Mouse (Mus musculus): ENCODE measurements around the gene Tcta. TPM values are rescaled to one million over a fixed set of nuclear protein-coding genes. Genes with fewer than 3 reads are reported as not detected.
"Not testable (repeated sequence)": the region's sequence is repeated elsewhere in the genome, so short reads cannot be mapped to it uniquely, and the experiment has no call there.

Gene Tcta
- polyA plus RNA-seq, 1 experiment from 2014 or later: 62.2 TPM

- H3K4me3 ChIP-seq: no peak overlapping the region
- H3K4me1 ChIP-seq (replicated peaks): no peaks in the 10 kb centered on the region
- H3K9me3 ChIP-seq: no peaks in the 10 kb centered on the region
- H3K4me2 ChIP-seq: no peak overlapping the region
- ATAC-seq (ENCODE audit: low read depth): no peak
- no peak overlapping the region for H3K27ac ChIP-seq (replicated peaks)
- H3K9ac ChIP-seq: no peak overlapping the region
- H3K36me3 ChIP-seq: no peaks in the 10 kb centered on the region
- WGBS: 55% methylated on average over 8 of the region's 8 CpGs
- no peaks in the 10 kb centered on the region for H3K27me3 ChIP-seq
Measured at GRCm38 (mm10) chr9:108280071-108280828, 25.7 kb downstream of the Tcta start.

GRCm38 (mm10) chr9:108278697-108279450 lies 27.1 kb downstream of the Tcta start:
- WGBS: 70% methylated on average over 10 of the region's 10 CpGs
- Histone ChIP-seq H3K27ac (replicated peaks) (no peak overlapping the region), H3K27me3 (no peaks in the 10 kb centered on the region), H3K4me2 (no peak overlapping the region), H3K36me3 (no peaks in the 10 kb centered on the region), H3K9ac (no peak overlapping the region), H3K4me1 (replicated peaks) (no peaks in the 10 kb centered on the region), H3K4me3 (no peak overlapping the region), H3K9me3 (no peaks in the 10 kb centered on the region)
- no peak for ATAC-seq (ENCODE audit: low read depth)

- WGBS: 76% methylated on average over 6 of the region's 6 CpGs
- Histone ChIP-seq H3K27me3 (no peaks in the 10 kb centered on the region), H3K27ac (replicated peaks) (no peak overlapping the region), H3K4me3 (no peak overlapping the region), H3K36me3 (no peaks in the 10 kb centered on the region), H3K9me3 (no peaks in the 10 kb centered on the region), H3K9ac (no peak overlapping the region), H3K4me2 (no peak overlapping the region), H3K4me1 (replicated peaks) (no peaks in the 10 kb centered on the region)
- no peak for ATAC-seq (ENCODE audit: low read depth)
Measured at GRCm38 (mm10) chr9:108275331-108275659, 30.7 kb downstream of the Tcta start.

GRCm38 (mm10) chr9:108274476-108275330 lies 31.3 kb downstream of the Tcta start:
- no peaks in the 10 kb centered on the region for H3K4me1 ChIP-seq (replicated peaks)
- H3K9ac ChIP-seq: no peak overlapping the region
- H3K27ac ChIP-seq (replicated peaks): no peak overlapping the region
- no peak overlapping the region for H3K4me2 ChIP-seq
- H3K27me3 ChIP-seq: no peaks in the 10 kb centered on the region
- H3K36me3 ChIP-seq: no peaks in the 10 kb centered on the region
- no peak for ATAC-seq (ENCODE audit: low read depth)
- H3K9me3 ChIP-seq: no peaks in the 10 kb centered on the region
- 79% methylated on average over 5 of the region's 5 CpGs for WGBS
- no peak overlapping the region for H3K4me3 ChIP-seq

GRCm38 (mm10) chr9:108273485-108273884 lies 32.5 kb downstream of the Tcta start:
- H3K27ac ChIP-seq (replicated peaks): no peak overlapping the region
- no peak overlapping the region for H3K4me3 ChIP-seq
- no peaks in the 10 kb centered on the region for H3K4me1 ChIP-seq (replicated peaks)
- WGBS: 74% methylated on average over 4 of the region's 4 CpGs
- no peak overlapping the region for H3K4me2 ChIP-seq
- H3K36me3 ChIP-seq: no peaks in the 10 kb centered on the region
- ATAC-seq (ENCODE audit: low read depth): no peak
- no peaks in the 10 kb centered on the region for H3K9me3 ChIP-seq
- no peaks in the 10 kb centered on the region for H3K27me3 ChIP-seq
- H3K9ac ChIP-seq: no peak overlapping the region

GRCm38 (mm10) chr9:108272691-108273090 lies 33.3 kb downstream of the Tcta start:
- Histone ChIP-seq H3K9ac (no peak overlapping the region), H3K9me3 (no peaks in the 10 kb centered on the region), H3K36me3 (no peaks in the 10 kb centered on the region), H3K27ac (replicated peaks) (no peak overlapping the region), H3K4me2 (no peak overlapping the region), H3K4me1 (replicated peaks) (no peaks in the 10 kb centered on the region), H3K27me3 (no peaks in the 10 kb centered on the region), H3K4me3 (no peak overlapping the region)
- no peak for ATAC-seq (ENCODE audit: low read depth)
- WGBS: 80% methylated on average over 5 of the region's 5 CpGs

GRCm38 (mm10) chr9:108271941-108272340 lies 34.0 kb downstream of the Tcta start:
- no peak for ATAC-seq (ENCODE audit: low read depth)

GRCm38 (mm10) chr9:108268701-108269100 lies 37.3 kb downstream of the Tcta start:
- WGBS: 86% methylated on average over 6 of the region's 7 CpGs
- H3K27me3 ChIP-seq; H3K4me3 ChIP-seq; H3K27ac ChIP-seq (replicated peaks); H3K36me3 ChIP-seq; H3K9me3 ChIP-seq; ATAC-seq (ENCODE audit: low read depth); H3K4me2 ChIP-seq; H3K9ac ChIP-seq; H3K4me1 ChIP-seq (replicated peaks): not testable (repeated sequence)

More at GRCm38 (mm10) chr9:108271941-108272340, 34.0 kb downstream of the Tcta start:
- 51% methylated on average over 2 of the region's 2 CpGs for WGBS
- no peaks in the 10 kb centered on the region for H3K36me3 ChIP-seq
- H3K4me1 ChIP-seq (replicated peaks): no peaks in the 10 kb centered on the region
- no peaks in the 10 kb centered on the region for H3K27me3 ChIP-seq
- H3K4me3 ChIP-seq: no peak overlapping the region
- no peak overlapping the region for H3K4me2 ChIP-seq
- H3K9ac ChIP-seq: no peak overlapping the region
- H3K27ac ChIP-seq (replicated peaks): no peak overlapping the region
- no peaks in the 10 kb centered on the region for H3K9me3 ChIP-seq

- Histone ChIP-seq H3K27me3 (no peaks in the 10 kb centered on the region), H3K4me2 (no peak overlapping the region), H3K36me3 (no peaks in the 10 kb centered on the region), H3K4me3 (no peak overlapping the region), H3K27ac (replicated peaks) (no peak overlapping the region), H3K9me3 (no peaks in the 10 kb centered on the region), H3K4me1 (replicated peaks) (peaks cover 10% of the 10 kb centered on the region), H3K9ac (no peak overlapping the region)
- WGBS: 80% methylated on average over 7 of the region's 7 CpGs
- ATAC-seq (ENCODE audit: low read depth): no peak
Measured at GRCm38 (mm10) chr9:108267691-108268090, 38.3 kb downstream of the Tcta start.

GRCm38 (mm10) chr9:108266261-108266935 lies 39.6 kb downstream of the Tcta start:
- WGBS: 72% methylated on average over 10 of the region's 10 CpGs
- Histone ChIP-seq H3K27me3 (no peaks in the 10 kb centered on the region), H3K36me3 (no peaks in the 10 kb centered on the region), H3K4me1 (replicated peaks) (peaks cover 22% of the 10 kb centered on the region), H3K27ac (replicated peaks) (no peak overlapping the region), H3K9me3 (no peaks in the 10 kb centered on the region), H3K4me3 (no peak overlapping the region), H3K9ac (no peak overlapping the region), H3K4me2 (no peak overlapping the region)
- no peak for ATAC-seq (ENCODE audit: low read depth)

- WGBS: 11% methylated on average over 10 of the region's 10 CpGs
- no peak; the same call in 1 of the 2 replicates for ATAC-seq (ENCODE audit: low read depth)
- H3K9me3 ChIP-seq: no peaks in the 10 kb centered on the region
- no peaks in the 10 kb centered on the region for H3K36me3 ChIP-seq
- H3K4me1 ChIP-seq (replicated peaks): peaks cover 31% of the 10 kb centered on the region
- H3K4me3 ChIP-seq: peak overlapping the region; percentile 90
- H3K27me3 ChIP-seq: no peaks in the 10 kb centered on the region
- H3K4me2 ChIP-seq: peak overlapping the region; percentile 70
- peak overlapping the region; percentile 95 for H3K27ac ChIP-seq (replicated peaks)
- H3K9ac ChIP-seq: peak overlapping the region; percentile 66
Measured at GRCm38 (mm10) chr9:108264191-108264921, 41.6 kb downstream of the Tcta start.
